Mouse (Mus musculus) heart, embryonic 15.5 days (tissue): ENCODE results near the gene Tbx10. TPM values are rescaled to one million over a fixed set of nuclear protein-coding genes. Genes with fewer than 3 reads are reported as not detected.
A peak's percentile ranks its signal among the peaks of the same experiment; 100 is the strongest.

Experiments
- ATAC-seq: fragments of 200-750 bp; cut with Nextera tagmentation; replicated peaks from 2 replicates; pipeline ENCODE4 v1.8.0; 2017; ENCODE audit warnings: low read depth, moderate TSS enrichment; ENCODE audit not compliant: insufficient number of reproducible peaks, insufficient read depth, low FRiP score
- H3K27ac ChIP-seq: fragments of 300-500 bp; sonication (generic); 2 replicates; pipeline ENCODE4 v1.5.1; 2015; ENCODE audit warnings: mild to moderate bottlenecking, inconsistent platforms
- H3K27me3 ChIP-seq: fragments of 300-500 bp; sonication (generic); 2 replicates; pipeline ENCODE4 v1.6.1; 2015; ENCODE audit warnings: inconsistent platforms
- H3K36me3 ChIP-seq: fragments of 300-500 bp; sonication (generic); 2 replicates; pipeline ENCODE4 v1.6.1; 2015; ENCODE audit warnings: mild to moderate bottlenecking, inconsistent platforms
- H3K4me1 ChIP-seq: fragments of 300-500 bp; sonication (generic); replicated peaks from 2 replicates; pipeline ENCODE4 v1.6.1; 2015; ENCODE audit warnings: inconsistent platforms
- H3K4me2 ChIP-seq: fragments of 300-500 bp; sonication (generic); 2 replicates; pipeline ENCODE4 v1.6.1; 2015; ENCODE audit warnings: inconsistent platforms, mild to moderate bottlenecking, moderate library complexity
- H3K4me3 ChIP-seq: fragments of 300-500 bp; sonication (generic); 2 replicates; pipeline ENCODE4 v1.5.1; 2015; ENCODE audit warnings: mild to moderate bottlenecking, inconsistent platforms
- H3K9ac ChIP-seq: fragments of 300-500 bp; sonication (generic); 2 replicates; pipeline ENCODE4 v1.6.1; 2015; ENCODE audit warnings: mild to moderate bottlenecking, inconsistent platforms
- H3K9me3 ChIP-seq: fragments of 300-500 bp; sonication (generic); replicated peaks from 2 replicates; pipeline ENCODE4 v1.6.1; 2016; ENCODE audit warnings: inconsistent platforms
- WGBS: fragments of 180-500 bp; shearing (Covaris S2); methylation state at CpG from one replicate; pipeline ENCODE4 v1.1.7; 2015; ENCODE audit warnings: mixed read lengths; 5-methylcytosine and 5-hydroxymethylcytosine counted together
- polyA plus RNA-seq: library from polyadenylated mRNA; unstranded; fragments of >200 nt; fragmentation: Nextera tagmentation; extraction: Ambion mirVana; gene quantifications from 2 replicates; pipeline ENCODE4 v1.2.1, GENCODE M21; 2015

Gene Tbx10
- polyA plus RNA-seq, 1 experiment from 2014 or later, result not detected

DNA sequence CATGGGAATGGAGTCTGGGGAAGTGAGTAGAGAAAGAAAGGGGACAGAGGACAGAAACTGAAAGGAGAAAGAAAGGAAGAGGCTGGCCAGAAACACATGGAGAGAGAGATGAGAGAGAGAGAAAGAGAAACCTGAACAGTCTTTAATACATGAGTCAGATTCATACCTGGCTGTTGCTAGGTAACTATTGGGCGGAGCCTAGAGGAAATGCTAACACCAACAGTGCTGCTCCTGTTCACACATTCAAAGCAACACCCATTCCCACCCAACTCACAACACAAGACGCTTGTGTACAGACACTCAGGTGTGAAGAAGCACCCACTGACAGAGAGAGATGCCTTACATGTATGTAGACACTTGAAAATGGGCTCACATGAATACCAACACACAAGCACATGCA, 16.7 kb upstream of the Tbx10 start:
- Histone ChIP-seq H3K4me1 (no peaks in the 10 kb centered on the region; the same call in 1 of the 2 replicates), H3K4me3 (no peak overlapping the region), H3K4me2 (no peak overlapping the region), H3K9me3 (no peaks in the 10 kb centered on the region), H3K9ac (no peak overlapping the region), H3K27me3 (peaks cover 5% of the 10 kb centered on the region; the same call in 1 of the 2 replicates), H3K27ac (no peak overlapping the region), H3K36me3 (no peaks in the 10 kb centered on the region)
- ATAC-seq, result no peak
- WGBS, result 72% methylated on average over 2 of the region's 2 CpGs

DNA sequence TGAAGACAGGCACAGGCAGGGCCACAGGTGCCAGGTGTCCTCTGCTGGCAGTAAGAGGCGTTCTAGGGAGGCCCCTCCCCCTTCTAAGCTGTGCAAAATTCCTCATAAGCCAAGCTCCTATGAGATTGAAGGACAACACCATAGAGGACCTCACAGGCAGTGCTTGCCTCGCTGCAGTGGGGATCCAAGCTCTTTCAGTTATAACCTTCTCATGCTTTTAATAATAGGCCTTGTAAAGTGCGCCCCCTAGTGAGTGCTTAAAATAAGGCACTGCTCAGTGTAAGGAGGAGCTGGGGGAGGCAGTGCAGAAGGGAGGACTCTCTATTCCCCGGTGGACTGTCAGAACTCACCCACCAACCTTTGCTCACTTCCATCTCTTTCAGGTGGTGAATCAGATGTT, 12.2 kb upstream of the Tbx10 start:
- peak; percentile 44 for ATAC-seq
- Histone ChIP-seq H3K27me3 (peaks cover 6% of the 10 kb centered on the region; the same call in 1 of the 2 replicates), H3K36me3 (no peaks in the 10 kb centered on the region), H3K4me1 (peaks cover 8% of the 10 kb centered on the region), H3K4me3 (no peak overlapping the region), H3K9ac (no peak overlapping the region), H3K9me3 (no peaks in the 10 kb centered on the region), H3K27ac (no peak overlapping the region), H3K4me2 (no peak overlapping the region)
- 15% methylated on average over 4 of the region's 4 CpGs for WGBS

DNA sequence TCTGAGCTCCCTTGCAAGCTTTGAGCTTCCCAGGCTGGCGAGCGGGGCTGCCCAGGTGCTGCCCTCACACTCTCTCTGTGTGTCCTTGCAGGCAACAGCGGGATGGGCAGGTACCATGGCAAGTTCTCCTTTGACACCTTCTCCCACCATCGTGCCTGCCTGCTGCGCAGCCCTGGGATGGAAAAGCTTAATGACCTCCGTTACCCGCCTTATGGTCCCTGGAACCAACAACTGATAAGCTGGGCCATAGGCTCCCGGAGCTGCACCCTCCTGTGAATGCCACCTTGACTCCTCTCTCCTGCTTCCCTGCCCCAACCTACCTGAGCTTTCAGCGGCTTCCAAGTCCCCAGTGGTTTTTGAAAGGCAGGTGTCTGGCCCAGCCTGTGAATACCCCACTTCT, 11.6 kb upstream of the Tbx10 start:
- Histone ChIP-seq H3K4me1 (peaks cover 14% of the 10 kb centered on the region), H3K27ac (no peak overlapping the region), H3K4me3 (no peak overlapping the region), H3K9ac (no peak overlapping the region), H3K27me3 (peaks cover 6% of the 10 kb centered on the region; the same call in 1 of the 2 replicates), H3K4me2 (no peak overlapping the region), H3K36me3 (no peaks in the 10 kb centered on the region), H3K9me3 (no peaks in the 10 kb centered on the region)
- ATAC-seq, result no peak
- 66% methylated on average over 9 of the region's 9 CpGs for WGBS

DNA sequence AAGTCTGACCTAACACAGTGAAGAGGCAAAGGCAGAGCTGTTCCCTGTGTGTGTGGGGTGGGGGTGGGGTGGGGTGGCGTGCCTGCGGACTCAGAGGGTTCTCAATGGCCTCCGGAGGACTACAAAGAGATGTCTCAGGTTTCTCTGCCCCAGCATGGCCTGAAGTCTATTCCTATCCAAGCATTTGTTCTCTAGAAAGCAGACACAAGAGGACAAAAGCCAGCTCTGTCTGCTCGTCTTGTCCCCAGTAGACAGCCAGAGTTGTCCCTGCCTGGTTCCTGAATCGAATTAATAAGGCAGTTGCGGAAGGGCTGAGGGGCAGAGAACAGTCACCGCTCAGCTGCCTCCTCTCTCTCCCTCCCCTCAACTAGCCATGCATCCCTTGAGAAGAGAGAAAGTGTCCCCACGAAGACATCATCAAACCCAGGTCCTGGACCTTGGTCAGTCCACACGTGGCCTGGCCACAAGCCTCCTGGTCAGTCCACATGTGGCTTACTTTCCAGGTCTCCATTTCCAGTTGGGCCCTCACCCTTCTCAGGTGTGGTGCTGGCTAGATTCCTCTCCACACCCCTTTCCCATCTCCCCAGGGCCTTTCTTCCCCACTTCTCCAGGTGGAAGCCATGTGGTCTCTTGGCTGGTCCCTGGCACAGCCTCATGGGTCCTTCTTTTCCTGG, 8.9 kb upstream of the Tbx10 start:
- Histone ChIP-seq H3K4me3 (no peak overlapping the region), H3K27me3 (peaks cover 6% of the 10 kb centered on the region; the same call in 1 of the 2 replicates), H3K36me3 (no peaks in the 10 kb centered on the region), H3K27ac (no peak overlapping the region), H3K4me1 (peaks cover 27% of the 10 kb centered on the region), H3K9ac (no peak overlapping the region), H3K9me3 (no peaks in the 10 kb centered on the region), H3K4me2 (no peak overlapping the region)
- ATAC-seq, result no peak
- whole genome bisulfite sequencing, result 54% methylated on average over 9 of the region's 9 CpGs

DNA sequence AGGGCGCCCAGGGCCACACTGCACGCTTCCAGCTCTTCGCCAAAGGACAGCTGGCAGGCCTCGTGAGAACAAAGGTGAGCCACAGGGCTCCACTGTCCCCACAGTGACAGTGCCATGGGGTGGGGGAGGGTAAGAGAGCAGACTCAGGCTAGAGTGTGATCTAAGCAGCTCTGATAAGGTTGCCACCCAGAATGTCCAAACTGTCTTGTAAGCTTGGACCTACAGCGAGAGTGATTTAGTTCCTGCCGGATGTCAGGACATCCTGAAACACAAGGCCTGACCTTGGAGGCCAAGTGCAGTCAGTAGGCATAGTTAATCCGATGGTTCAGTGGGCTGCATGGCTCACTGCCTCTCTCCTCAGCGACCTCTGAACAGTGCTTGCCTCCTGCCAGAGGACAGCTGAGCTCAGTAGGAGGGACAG, 7.3 kb upstream of the Tbx10 start:
- peaks cover 6% of the 10 kb centered on the region; the same call in 1 of the 2 replicates for H3K27me3 ChIP-seq
- 29% methylated on average over 8 of the region's 8 CpGs for WGBS
- no peaks in the 10 kb centered on the region for H3K9me3 ChIP-seq
- H3K4me3 ChIP-seq, result no peak overlapping the region
- no peaks in the 10 kb centered on the region for H3K36me3 ChIP-seq
- H3K9ac ChIP-seq, result no peak overlapping the region
- H3K4me1 ChIP-seq, result peaks cover 27% of the 10 kb centered on the region
- 0 out of 2 replicates have a peak overlapping the region, but pooled peaks have one; percentile 8 for H3K4me2 ChIP-seq
- H3K27ac ChIP-seq, result peak overlapping the region; percentile 64
- ATAC-seq, result no peak

DNA sequence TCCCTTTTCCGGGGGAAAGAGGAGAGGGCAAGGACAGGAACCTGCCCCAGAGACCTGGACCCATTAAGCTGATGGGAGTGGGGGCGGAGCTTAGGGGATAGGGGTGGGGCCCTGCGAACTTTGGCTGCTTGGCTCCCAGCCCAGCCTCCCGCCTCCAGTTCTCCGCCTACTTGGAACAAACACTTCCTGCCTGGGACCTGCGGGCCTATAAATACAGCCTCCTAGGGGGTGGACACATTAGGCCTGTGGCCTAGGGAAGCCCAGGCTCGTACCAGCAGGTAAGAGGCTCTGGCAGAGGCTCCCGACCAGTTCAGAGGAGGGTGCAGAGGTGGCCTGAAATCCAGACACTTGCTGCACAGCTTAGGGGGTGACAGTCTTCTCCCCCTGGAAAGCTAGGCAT, 6.2 kb upstream of the Tbx10 start, which contains the start of gene Acy3:
Acy3 (plus strand) TSS at position 237 of the 400 bp plus-strand sequence.
- peaks cover 27% of the 10 kb centered on the region for H3K4me1 ChIP-seq
- H3K9me3 ChIP-seq, result no peaks in the 10 kb centered on the region
- H3K4me2 ChIP-seq, result peak within 1 kb of the TSS; percentile 43
- peak within 1 kb of the TSS; percentile 64 for H3K27ac ChIP-seq
- WGBS, result 16% methylated on average over 8 of the region's 8 CpGs
- H3K9ac ChIP-seq, result peak within 1 kb of the TSS; percentile 39; the same call in 1 of the 2 replicates
- ATAC-seq, result peak; percentile 81
- peak within 1 kb of the TSS; percentile 3; the same call in 1 of the 2 replicates for H3K4me3 ChIP-seq
- H3K36me3 ChIP-seq, result no peaks in the 10 kb centered on the region
- no peaks in the 10 kb centered on the region for H3K27me3 ChIP-seq

DNA sequence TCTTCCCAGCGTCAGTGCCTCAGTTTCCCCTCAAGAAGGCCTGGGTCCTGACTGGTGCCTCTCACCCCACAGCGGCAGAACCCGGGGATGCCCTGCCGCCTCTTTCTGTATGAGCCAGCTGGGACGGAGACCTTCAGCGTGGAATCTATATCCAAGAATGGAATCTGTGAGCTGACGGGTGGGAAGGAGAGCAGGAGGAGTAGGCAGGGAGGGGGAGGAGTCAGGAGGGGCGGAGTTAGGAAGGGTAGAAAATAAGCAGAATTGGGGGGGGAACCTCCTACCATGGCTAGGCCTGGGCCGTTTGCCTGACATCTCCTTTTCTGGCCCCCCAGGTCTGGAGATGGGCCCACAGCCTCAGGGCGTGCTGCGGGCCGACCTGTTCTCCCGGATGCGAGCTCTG, 4.5 kb upstream of the Tbx10 start:
- no peaks in the 10 kb centered on the region for H3K36me3 ChIP-seq
- 86% methylated on average over 14 of the region's 14 CpGs for WGBS
- no peaks in the 10 kb centered on the region for H3K9me3 ChIP-seq
- no peak overlapping the region for H3K4me2 ChIP-seq
- peaks cover 8% of the 10 kb centered on the region; the same call in 1 of the 2 replicates for H3K27me3 ChIP-seq
- H3K4me3 ChIP-seq, result no peak overlapping the region
- H3K9ac ChIP-seq, result no peak overlapping the region
- H3K27ac ChIP-seq, result no peak overlapping the region
- no peak for ATAC-seq
- H3K4me1 ChIP-seq, result peaks cover 27% of the 10 kb centered on the region

DNA sequence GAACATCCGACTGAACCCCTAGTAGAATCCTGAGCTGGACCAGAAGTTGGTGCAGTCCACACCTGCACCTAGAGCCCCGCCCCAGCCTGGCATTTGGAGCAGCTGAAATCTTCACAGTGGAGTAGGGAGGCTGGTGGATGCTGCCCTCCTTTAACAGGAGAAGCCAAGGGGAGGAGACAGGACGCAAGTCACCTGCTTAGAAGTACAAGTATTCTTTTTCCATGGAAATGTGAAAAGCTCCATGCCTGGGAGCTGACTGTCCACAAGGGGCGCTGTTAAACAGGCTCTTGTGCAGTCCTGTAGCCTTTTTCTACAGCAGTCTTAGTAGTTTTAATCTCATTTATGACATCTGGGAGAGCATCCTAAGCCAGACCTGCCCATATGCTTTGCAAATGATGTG, 3.8 kb upstream of the Tbx10 start:
- Histone ChIP-seq H3K27me3 (peaks cover 10% of the 10 kb centered on the region; the same call in 1 of the 2 replicates), H3K9me3 (no peaks in the 10 kb centered on the region), H3K4me2 (no peak overlapping the region), H3K4me1 (peaks cover 27% of the 10 kb centered on the region), H3K4me3 (no peak overlapping the region), H3K27ac (no peak overlapping the region), H3K9ac (no peak overlapping the region), H3K36me3 (no peaks in the 10 kb centered on the region)
- 87% methylated on average over 4 of the region's 4 CpGs for WGBS
- ATAC-seq, result no peak

DNA sequence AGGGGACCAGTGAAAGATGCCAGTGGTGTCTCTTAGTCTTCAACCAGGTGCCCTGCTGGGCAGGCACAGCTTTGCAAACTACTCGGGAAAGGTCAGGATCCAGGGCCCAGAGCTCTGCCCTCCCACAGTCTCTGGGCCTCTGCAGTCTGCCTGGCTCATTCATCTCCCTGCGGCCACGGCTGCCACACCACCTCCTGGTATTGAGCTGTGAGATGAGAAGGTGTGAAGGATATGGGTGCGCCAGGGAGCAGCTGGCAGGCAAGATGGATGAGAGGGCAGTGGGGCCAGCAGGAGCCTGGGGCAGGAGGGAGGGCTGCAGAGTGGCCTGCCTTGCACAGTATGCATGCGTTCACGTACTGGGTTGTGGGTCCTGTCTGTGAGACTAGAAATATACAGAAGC, 1.7 kb upstream of the Tbx10 start:
- Histone ChIP-seq H3K4me1 (peaks cover 14% of the 10 kb centered on the region), H3K9ac (no peak overlapping the region), H3K4me2 (no peak overlapping the region), H3K27ac (no peak overlapping the region), H3K36me3 (no peaks in the 10 kb centered on the region), H3K27me3 (peaks cover 10% of the 10 kb centered on the region; the same call in 1 of the 2 replicates), H3K4me3 (no peak overlapping the region), H3K9me3 (no peaks in the 10 kb centered on the region)
- no peak for ATAC-seq
- WGBS, result 47% methylated on average over 6 of the region's 6 CpGs

DNA sequence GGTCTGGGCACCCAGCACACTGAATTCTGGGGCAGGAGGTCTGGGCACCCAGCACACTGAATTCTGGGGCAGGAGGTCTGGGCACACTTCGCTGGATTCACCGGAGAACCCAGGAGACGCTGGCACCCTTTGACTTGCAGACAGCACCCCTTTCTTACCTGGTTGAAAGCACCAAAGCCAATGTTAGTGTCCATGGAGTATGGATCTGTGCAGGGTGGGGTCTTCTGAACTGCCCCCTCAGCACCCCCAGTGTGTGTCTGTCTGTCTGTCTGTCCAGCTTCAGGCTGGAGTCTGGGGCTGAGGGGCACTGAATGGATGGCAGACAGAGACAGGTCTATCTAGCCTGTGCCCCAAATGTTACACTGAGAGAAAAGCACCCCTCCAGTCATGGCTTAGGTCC, 990 bp upstream of the Tbx10 start:
- Histone ChIP-seq H3K27ac (no peak overlapping the region), H3K27me3 (peaks cover 10% of the 10 kb centered on the region; the same call in 1 of the 2 replicates), H3K4me3 (no peak overlapping the region), H3K9ac (no peak overlapping the region), H3K4me2 (no peak overlapping the region), H3K4me1 (peaks cover 6% of the 10 kb centered on the region), H3K9me3 (no peaks in the 10 kb centered on the region), H3K36me3 (no peaks in the 10 kb centered on the region)
- ATAC-seq, result no peak
- WGBS, result 97% methylated on average over 3 of the region's 3 CpGs

DNA sequence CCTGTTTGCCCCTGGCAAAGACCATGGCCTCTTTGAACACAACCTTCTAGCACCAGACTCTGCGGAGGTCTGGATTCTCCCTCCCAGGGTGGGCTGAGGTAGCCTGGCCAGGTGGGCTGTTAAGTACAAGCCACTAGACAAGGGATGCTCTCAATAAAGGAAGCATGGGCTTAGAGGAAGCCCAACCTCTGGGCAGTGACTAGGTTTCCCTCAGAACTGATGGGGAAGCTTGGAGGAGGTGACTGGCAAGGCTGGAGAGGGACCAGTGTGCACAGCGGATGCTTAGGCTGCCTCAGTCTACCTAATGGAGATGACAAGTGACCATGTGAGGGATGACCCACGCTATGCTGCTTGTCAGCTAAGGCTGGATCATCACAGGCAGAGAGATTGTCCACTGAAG, 586 bp upstream of the Tbx10 start:
- no peaks in the 10 kb centered on the region for H3K9me3 ChIP-seq
- H3K27me3 ChIP-seq, result peaks cover 10% of the 10 kb centered on the region; the same call in 1 of the 2 replicates
- H3K36me3 ChIP-seq, result no peaks in the 10 kb centered on the region
- no peak overlapping the region for H3K9ac ChIP-seq
- H3K27ac ChIP-seq, result no peak overlapping the region
- no peak overlapping the region for H3K4me2 ChIP-seq
- WGBS, result 80% methylated on average over 3 of the region's 3 CpGs
- H3K4me3 ChIP-seq, result no peak overlapping the region
- peaks cover 2% of the 10 kb centered on the region for H3K4me1 ChIP-seq
- ATAC-seq, result no peak

DNA sequence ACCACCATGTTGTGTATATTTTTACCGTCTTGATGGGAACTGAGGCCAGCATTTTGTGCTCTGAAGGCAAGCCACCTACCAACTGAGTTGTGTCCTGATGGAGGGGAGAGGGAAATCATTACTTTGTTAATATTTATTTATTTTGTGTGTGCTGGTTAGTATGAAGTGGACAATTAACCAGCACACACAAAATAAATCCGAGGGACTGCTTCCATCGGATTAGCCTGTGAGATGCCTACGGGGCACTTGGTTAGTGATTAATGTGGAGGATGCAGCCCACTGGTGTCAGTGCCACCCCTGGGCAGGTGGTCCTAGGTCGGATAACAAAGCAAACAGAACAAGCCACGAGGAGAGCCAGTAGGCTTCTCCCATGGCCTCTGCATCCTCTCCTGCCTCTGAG, 2.4 kb downstream of the Tbx10 start:
- Histone ChIP-seq H3K27ac (no peak overlapping the region), H3K9me3 (no peaks in the 10 kb centered on the region), H3K4me2 (no peak overlapping the region), H3K36me3 (no peaks in the 10 kb centered on the region), H3K4me1 (peaks cover 7% of the 10 kb centered on the region), H3K4me3 (no peak overlapping the region), H3K9ac (no peak overlapping the region), H3K27me3 (peaks cover 10% of the 10 kb centered on the region; the same call in 1 of the 2 replicates)
- no peak for ATAC-seq
- 71% methylated on average over 6 of the region's 6 CpGs for WGBS
